Mouse (Mus musculus): ENCODE measurements around the gene Homer1. TPM values are rescaled to one million over a fixed set of nuclear protein-coding genes. Genes with fewer than 3 reads are reported as not detected.
A peak's percentile ranks its signal among the peaks of the same experiment; 100 is the strongest.

Gene Homer1
- 2.9 and 3.0 TPM in 2 replicates for polyA plus RNA-seq (2015; fragmentation: Nextera tagmentation; extraction: Ambion mirVana)

DNA sequence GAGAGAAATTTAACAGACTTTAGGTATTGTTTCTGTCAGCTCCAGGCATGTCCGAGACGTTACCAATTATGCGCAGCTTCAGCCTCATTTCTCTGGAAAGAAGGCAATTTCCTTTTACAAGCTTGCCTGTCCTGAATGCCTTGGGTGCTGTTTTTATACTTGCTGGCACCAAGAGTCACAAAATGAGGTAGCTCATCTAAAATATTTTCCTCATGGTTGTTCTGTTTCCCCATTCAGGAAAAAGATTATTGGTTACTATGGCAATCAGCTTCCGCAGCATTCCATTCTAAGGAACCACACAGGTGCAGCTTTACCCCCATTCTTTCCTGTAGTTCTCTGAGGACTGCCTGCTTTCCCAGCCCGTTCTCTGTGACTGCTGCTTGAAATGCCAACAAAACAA lies at the start of gene Homer1:
Homer1 (plus strand) TSS at position 320 of the 400 bp plus-strand sequence.
- no peaks in the 10 kb centered on the region for H3K27me3 ChIP-seq (ENCODE audit: control insufficient read depth, insufficient read depth, low read length)
- H3K27ac ChIP-seq (ENCODE audit: low read length), result no peak within 1 kb of the TSS
- no peaks in the 10 kb centered on the region for H3K9me3 ChIP-seq (replicated peaks; ENCODE audit: control insufficient read depth, low read length)
- no peak for ATAC-seq (ENCODE audit: insufficient read depth, low FRiP score)
- no peak within 1 kb of the TSS for H3K9ac ChIP-seq (ENCODE audit: low read length)
- no peaks in the 10 kb centered on the region for H3K4me1 ChIP-seq (ENCODE audit: control insufficient read depth, insufficient read depth, low read length)
- 77% methylated on average over 5 of the region's 5 CpGs for WGBS
- no peak within 1 kb of the TSS for H3K4me2 ChIP-seq (ENCODE audit: low read depth, low read length)
- no peak within 1 kb of the TSS for H3K4me3 ChIP-seq (replicated peaks; ENCODE audit: low read length)
- H3K36me3 ChIP-seq (ENCODE audit: control insufficient read depth, insufficient read depth, low read length), result no peaks in the 10 kb centered on the region

DNA sequence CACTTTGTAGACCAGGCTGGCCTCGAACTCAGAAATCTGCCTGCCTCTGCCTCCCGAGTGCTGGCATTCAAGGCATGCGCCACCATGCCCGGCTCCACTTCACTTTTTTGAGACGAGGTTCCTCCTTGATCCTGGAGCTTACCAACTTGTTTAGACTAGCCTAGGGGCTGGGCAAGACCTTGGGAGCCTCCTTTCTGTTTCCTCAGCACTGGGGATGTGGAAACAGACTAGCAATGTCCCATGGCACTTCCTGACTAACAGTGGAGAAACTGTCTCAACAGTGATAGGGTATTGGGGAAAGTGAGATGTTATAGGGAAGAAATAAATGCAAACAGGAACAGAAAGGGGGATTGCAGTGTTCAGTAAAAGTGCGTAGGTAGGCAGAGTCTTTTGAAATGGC lies 47.7 kb upstream of the Homer1 start:
- no peak for ATAC-seq (ENCODE audit: insufficient read depth, low FRiP score)
- 79% methylated on average over 6 of the region's 6 CpGs for WGBS
- no peak overlapping the region for H3K9ac ChIP-seq (ENCODE audit: low read length)

DNA sequence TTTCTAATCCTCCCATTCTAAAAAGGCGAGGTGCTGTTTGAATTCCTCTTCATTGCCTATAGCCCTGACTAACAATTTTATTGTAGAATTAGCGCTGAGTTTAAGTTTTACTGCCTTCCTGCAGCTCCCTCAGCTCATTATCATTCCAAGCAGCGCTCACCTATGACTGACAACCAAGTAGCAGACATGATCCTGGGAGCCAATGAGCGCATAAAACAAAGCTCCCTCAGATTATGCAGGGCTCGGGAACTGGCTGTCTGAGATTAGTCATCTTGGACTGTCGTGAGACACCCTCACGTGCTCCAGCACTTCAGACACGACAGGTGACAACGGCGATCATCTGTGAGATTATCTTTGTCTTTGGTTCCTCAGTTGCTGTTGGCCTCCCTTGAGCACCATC lies 47.3 kb upstream of the Homer1 start:
- H3K4me1 ChIP-seq (ENCODE audit: control insufficient read depth, insufficient read depth, low read length), result no peaks in the 10 kb centered on the region
- no peaks in the 10 kb centered on the region for H3K9me3 ChIP-seq (replicated peaks; ENCODE audit: control insufficient read depth, low read length)
- no peak overlapping the region for H3K27ac ChIP-seq (ENCODE audit: low read length)
- ATAC-seq (ENCODE audit: insufficient read depth, low FRiP score), result no peak
- WGBS, result 81% methylated on average over 10 of the region's 10 CpGs
- no peak overlapping the region for H3K4me3 ChIP-seq (replicated peaks; ENCODE audit: low read length)
- H3K9ac ChIP-seq (ENCODE audit: low read length), result no peak overlapping the region
- H3K27me3 ChIP-seq (ENCODE audit: control insufficient read depth, insufficient read depth, low read length), result no peaks in the 10 kb centered on the region
- no peaks in the 10 kb centered on the region for H3K36me3 ChIP-seq (ENCODE audit: control insufficient read depth, insufficient read depth, low read length)
- no peak overlapping the region for H3K4me2 ChIP-seq (ENCODE audit: low read depth, low read length)

More for the DNA sequence above, 47.7 kb upstream of the Homer1 start:
- H3K4me1 ChIP-seq (ENCODE audit: control insufficient read depth, insufficient read depth, low read length), result no peaks in the 10 kb centered on the region
- no peaks in the 10 kb centered on the region for H3K9me3 ChIP-seq (replicated peaks; ENCODE audit: control insufficient read depth, low read length)
- no peak overlapping the region for H3K4me3 ChIP-seq (replicated peaks; ENCODE audit: low read length)
- H3K4me2 ChIP-seq (ENCODE audit: low read depth, low read length), result no peak overlapping the region
- H3K27ac ChIP-seq (ENCODE audit: low read length), result no peak overlapping the region
- no peaks in the 10 kb centered on the region for H3K27me3 ChIP-seq (ENCODE audit: control insufficient read depth, insufficient read depth, low read length)
- H3K36me3 ChIP-seq (ENCODE audit: control insufficient read depth, insufficient read depth, low read length), result no peaks in the 10 kb centered on the region

DNA sequence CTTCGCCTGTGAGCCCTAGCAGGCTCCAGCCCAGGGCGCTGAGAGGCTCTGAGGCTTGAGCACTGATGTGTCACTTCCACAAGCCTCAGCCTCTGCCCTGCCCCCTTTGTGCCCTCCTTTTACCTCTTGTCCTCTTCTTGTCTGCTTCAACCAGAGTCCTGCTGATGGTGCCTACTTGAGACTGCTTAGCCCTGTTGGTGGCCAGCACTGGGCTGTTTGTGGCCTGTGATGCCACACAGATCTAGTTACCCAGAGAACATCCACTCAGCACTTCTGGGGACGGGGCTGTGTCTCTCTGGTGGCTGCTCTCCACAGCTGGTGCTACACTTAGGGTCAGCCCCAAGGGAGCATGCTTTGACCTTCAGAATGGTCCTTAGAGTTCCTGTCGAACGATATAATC lies 46.5 kb upstream of the Homer1 start:
- Histone ChIP-seq H3K9me3 (replicated peaks; ENCODE audit: control insufficient read depth, low read length) (no peaks in the 10 kb centered on the region), H3K9ac (ENCODE audit: low read length) (no peak overlapping the region), H3K4me1 (ENCODE audit: control insufficient read depth, insufficient read depth, low read length) (no peaks in the 10 kb centered on the region), H3K27me3 (ENCODE audit: control insufficient read depth, insufficient read depth, low read length) (no peaks in the 10 kb centered on the region), H3K36me3 (ENCODE audit: control insufficient read depth, insufficient read depth, low read length) (no peaks in the 10 kb centered on the region), H3K27ac (ENCODE audit: low read length) (no peak overlapping the region), H3K4me3 (replicated peaks; ENCODE audit: low read length) (no peak overlapping the region), H3K4me2 (ENCODE audit: low read depth, low read length) (no peak overlapping the region)
- 77% methylated on average over 5 of the region's 5 CpGs for WGBS
- ATAC-seq (ENCODE audit: insufficient read depth, low FRiP score), result no peak

DNA sequence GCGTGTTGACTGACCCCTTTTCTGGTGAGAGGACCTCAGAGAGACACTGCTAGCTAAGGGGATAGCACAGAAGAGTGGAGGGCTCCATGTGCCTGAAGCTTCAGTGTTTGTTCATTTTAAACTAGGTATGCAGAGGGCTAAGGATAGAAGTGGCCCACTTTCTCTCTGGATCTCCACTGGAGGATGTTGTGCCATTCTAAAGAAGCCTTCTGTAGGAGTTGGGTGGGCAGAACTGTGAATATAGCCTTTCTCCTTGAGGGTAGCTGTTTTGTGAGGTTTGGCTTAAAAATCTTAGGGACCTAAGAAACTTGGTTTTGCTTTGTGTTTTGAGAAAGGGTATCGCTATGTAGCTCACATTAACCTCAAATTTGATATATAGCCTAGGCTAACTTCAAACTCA lies 32.3 kb upstream of the Homer1 start:
- no peak overlapping the region for H3K9ac ChIP-seq (ENCODE audit: low read length)
- H3K4me2 ChIP-seq (ENCODE audit: low read depth, low read length), result no peak overlapping the region
- no peak for ATAC-seq (ENCODE audit: insufficient read depth, low FRiP score)
- H3K36me3 ChIP-seq (ENCODE audit: control insufficient read depth, insufficient read depth, low read length), result no peaks in the 10 kb centered on the region
- no peaks in the 10 kb centered on the region for H3K9me3 ChIP-seq (replicated peaks; ENCODE audit: control insufficient read depth, low read length)
- H3K27ac ChIP-seq (ENCODE audit: low read length), result no peak overlapping the region
- H3K27me3 ChIP-seq (ENCODE audit: control insufficient read depth, insufficient read depth, low read length), result no peaks in the 10 kb centered on the region
- H3K4me3 ChIP-seq (replicated peaks; ENCODE audit: low read length), result no peak overlapping the region
- WGBS, result 77% methylated on average over 2 of the region's 2 CpGs
- H3K4me1 ChIP-seq (ENCODE audit: control insufficient read depth, insufficient read depth, low read length), result no peaks in the 10 kb centered on the region

DNA sequence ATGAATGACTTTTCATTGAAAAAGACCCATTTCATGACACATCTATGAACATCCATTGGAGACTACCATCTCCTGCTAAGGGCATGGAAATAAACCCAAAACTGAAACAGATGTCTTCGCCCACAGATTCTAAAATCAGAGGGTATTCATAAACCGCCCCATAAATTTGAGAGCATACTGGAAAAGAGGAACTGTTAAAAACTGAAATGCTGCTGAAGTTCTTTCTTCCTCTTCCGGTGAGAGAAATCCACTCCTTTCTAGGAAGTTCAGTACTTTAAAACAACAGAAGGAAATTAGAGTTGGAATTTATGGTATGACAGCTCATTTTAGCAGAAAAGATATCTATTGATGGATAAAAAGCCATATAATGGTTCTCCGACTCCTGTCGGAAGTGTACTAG lies 1.1 kb downstream of the Homer1 start:
- Histone ChIP-seq H3K36me3 (ENCODE audit: control insufficient read depth, insufficient read depth, low read length) (no peaks in the 10 kb centered on the region), H3K4me3 (replicated peaks; ENCODE audit: low read length) (no peak overlapping the region), H3K27me3 (ENCODE audit: control insufficient read depth, insufficient read depth, low read length) (no peaks in the 10 kb centered on the region), H3K9me3 (replicated peaks; ENCODE audit: control insufficient read depth, low read length) (no peaks in the 10 kb centered on the region), H3K9ac (ENCODE audit: low read length) (no peak overlapping the region), H3K27ac (ENCODE audit: low read length) (no peak overlapping the region), H3K4me1 (ENCODE audit: control insufficient read depth, insufficient read depth, low read length) (no peaks in the 10 kb centered on the region), H3K4me2 (ENCODE audit: low read depth, low read length) (no peak overlapping the region)
- ATAC-seq (ENCODE audit: insufficient read depth, low FRiP score), result no peak
- WGBS, result 90% methylated on average over 5 of the region's 5 CpGs

DNA sequence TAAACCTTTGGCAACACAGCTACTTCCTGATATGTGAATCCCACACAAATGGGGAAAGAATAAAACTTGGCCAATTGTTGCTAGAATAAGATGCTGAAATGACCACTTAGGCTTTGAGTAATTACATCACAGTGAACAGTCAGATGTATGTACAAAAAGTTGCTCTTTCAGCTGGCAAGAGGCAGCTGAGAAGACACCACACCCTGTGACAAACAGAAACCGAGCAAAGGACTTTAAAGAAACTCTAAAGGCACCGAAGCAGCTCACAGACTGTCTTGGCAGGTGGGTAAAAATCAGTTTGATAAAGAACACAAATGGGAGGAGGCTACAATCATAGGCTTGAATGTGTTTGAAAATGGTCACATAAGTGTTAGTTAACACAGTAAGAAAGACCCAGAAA lies 1.6 kb downstream of the Homer1 start:
- Histone ChIP-seq H3K4me2 (ENCODE audit: low read depth, low read length) (no peak overlapping the region), H3K27me3 (ENCODE audit: control insufficient read depth, insufficient read depth, low read length) (no peaks in the 10 kb centered on the region), H3K36me3 (ENCODE audit: control insufficient read depth, insufficient read depth, low read length) (no peaks in the 10 kb centered on the region), H3K4me1 (ENCODE audit: control insufficient read depth, insufficient read depth, low read length) (no peaks in the 10 kb centered on the region), H3K4me3 (replicated peaks; ENCODE audit: low read length) (no peak overlapping the region), H3K27ac (ENCODE audit: low read length) (no peak overlapping the region), H3K9me3 (replicated peaks; ENCODE audit: control insufficient read depth, low read length) (no peaks in the 10 kb centered on the region), H3K9ac (ENCODE audit: low read length) (no peak overlapping the region)
- ATAC-seq (ENCODE audit: insufficient read depth, low FRiP score), result no peak
- 66% methylated on average over 2 of the region's 2 CpGs for WGBS

DNA sequence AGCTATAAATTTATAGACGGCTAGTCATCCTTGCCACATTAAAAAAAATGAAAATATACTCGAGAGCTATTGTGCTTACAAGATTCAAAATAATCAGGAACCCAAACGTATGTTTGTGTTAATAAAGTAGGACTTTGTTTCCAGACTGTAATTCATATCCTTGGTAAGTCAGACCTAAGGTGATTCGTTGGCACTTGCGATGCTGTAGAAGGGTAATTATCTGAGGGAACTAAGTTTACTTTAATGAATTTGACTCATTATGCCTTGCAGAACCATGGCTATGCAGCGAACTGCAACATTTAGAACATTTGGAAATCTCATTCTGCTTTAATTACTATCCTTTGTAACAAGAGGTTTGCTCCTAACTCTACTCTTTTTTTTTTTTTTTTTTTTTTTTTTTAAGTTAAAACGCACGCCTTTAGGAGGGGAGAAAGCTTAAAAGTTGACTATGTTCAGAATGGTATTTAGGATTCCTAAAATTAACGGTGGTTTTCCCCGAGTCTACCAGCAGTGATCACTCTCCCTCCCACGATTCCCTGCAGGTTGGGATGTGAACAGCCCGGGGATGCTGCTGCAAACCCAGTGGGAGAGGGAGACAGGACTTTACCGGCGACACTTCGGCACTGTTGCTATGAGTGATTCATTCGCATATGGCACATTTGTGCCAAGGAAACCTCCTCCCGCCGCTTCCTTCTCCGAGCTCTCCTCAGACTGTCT lies 3.6 kb downstream of the Homer1 start:
- H3K9me3 ChIP-seq (replicated peaks; ENCODE audit: control insufficient read depth, low read length), result no peaks in the 10 kb centered on the region
- peak overlapping the region; percentile 93 for H3K27ac ChIP-seq (ENCODE audit: low read length)
- H3K9ac ChIP-seq (ENCODE audit: low read length), result peak overlapping the region; percentile 94
- no peaks in the 10 kb centered on the region for H3K36me3 ChIP-seq (ENCODE audit: control insufficient read depth, insufficient read depth, low read length)
- H3K4me2 ChIP-seq (ENCODE audit: low read depth, low read length), result peak overlapping the region; percentile 94
- H3K4me1 ChIP-seq (ENCODE audit: control insufficient read depth, insufficient read depth, low read length), result 0 out of 2 replicates have a peak, but pooled peaks cover 4% of the 10 kb centered on the region
- peak; percentile 59 for ATAC-seq (ENCODE audit: insufficient read depth, low FRiP score)
- peak overlapping the region; percentile 87 for H3K4me3 ChIP-seq (replicated peaks; ENCODE audit: low read length)
- H3K27me3 ChIP-seq (ENCODE audit: control insufficient read depth, insufficient read depth, low read length), result no peaks in the 10 kb centered on the region
- WGBS, result 11% methylated on average over 19 of the region's 19 CpGs

DNA sequence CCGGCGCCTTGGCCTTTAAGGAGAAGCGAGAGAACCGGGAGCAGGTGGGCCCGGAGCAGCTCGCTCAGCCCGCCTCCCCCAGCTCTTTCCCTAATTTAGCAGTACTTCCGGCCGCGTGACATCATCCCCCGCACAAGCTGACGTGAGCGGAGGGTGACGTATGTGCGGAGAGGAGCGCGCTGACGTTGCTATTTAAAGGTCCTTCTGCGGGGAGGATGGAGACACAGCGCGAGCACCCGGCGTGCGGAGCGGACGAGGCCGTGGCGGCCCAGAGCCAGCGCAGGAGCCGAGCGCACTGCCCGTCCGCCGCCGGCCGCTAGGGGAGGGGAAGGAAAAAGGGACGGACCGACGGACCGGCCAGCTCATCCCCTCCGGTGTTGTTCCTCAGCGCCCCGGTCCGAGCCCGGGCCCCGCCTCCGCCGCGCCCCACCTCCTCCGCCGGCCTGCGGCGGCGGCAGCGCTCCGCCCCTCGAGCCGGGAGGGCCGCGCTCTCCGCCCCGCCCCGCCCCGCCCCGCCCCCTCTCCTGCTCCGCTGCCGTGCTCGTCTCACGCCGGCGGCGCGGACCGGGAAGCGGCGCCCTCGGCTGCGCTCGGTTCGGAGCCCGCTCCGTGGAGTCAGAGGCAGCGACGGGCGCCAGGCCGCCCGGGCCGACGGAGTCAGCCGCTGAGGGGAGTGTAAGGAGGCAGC lies 4.3 kb downstream of the Homer1 start:
- under 1% methylated on average over 67 of the region's 90 CpGs for WGBS
- Histone ChIP-seq H3K27ac (ENCODE audit: low read length) (peak overlapping the region; percentile 93), H3K36me3 (ENCODE audit: control insufficient read depth, insufficient read depth, low read length) (no peaks in the 10 kb centered on the region)

More for the DNA sequence above, 4.3 kb downstream of the Homer1 start:
- Histone ChIP-seq H3K27me3 (ENCODE audit: control insufficient read depth, insufficient read depth, low read length) (no peaks in the 10 kb centered on the region), H3K4me3 (replicated peaks; ENCODE audit: low read length) (peak overlapping the region; percentile 87), H3K9ac (ENCODE audit: low read length) (peak overlapping the region; percentile 94), H3K4me1 (ENCODE audit: control insufficient read depth, insufficient read depth, low read length) (0 out of 2 replicates have a peak, but pooled peaks cover 4% of the 10 kb centered on the region), H3K4me2 (ENCODE audit: low read depth, low read length) (peak overlapping the region; percentile 94), H3K9me3 (replicated peaks; ENCODE audit: control insufficient read depth, low read length) (no peaks in the 10 kb centered on the region)
- ATAC-seq (ENCODE audit: insufficient read depth, low FRiP score), result peak; percentile 98
